Mouse (Mus musculus) frontal cortex, adult (tissue): ENCODE measurements around the gene Itga2.
A peak's percentile ranks its signal among the peaks of the same experiment; 100 is the strongest.

Source experiments
- ATAC-seq: cut with Nextera tagmentation; 2 replicates; pipeline ENCODE4 v1.9.2; 2017; ENCODE audit warnings: mild to moderate bottlenecking, moderate library complexity, mixed read lengths; ENCODE audit not compliant: low TSS enrichment

Itga2 gene

GRCm38 (mm10) chr13:114931775-114932294 lies at the start of gene Itga2:
Itga2 (minus strand) TSS chr13:114932100.
- ATAC-seq: peak; percentile 70

GRCm38 (mm10) chr13:114980831-114981419 lies 49.0 kb upstream of the Itga2 start:
- ATAC-seq: 0 out of 2 replicates have a peak, but pooled peaks have one; percentile 54

- no peak for ATAC-seq
These were observed 42.7 kb upstream of the Itga2 start for GRCm38 (mm10) chr13:114974484-114975042.

DNA sequence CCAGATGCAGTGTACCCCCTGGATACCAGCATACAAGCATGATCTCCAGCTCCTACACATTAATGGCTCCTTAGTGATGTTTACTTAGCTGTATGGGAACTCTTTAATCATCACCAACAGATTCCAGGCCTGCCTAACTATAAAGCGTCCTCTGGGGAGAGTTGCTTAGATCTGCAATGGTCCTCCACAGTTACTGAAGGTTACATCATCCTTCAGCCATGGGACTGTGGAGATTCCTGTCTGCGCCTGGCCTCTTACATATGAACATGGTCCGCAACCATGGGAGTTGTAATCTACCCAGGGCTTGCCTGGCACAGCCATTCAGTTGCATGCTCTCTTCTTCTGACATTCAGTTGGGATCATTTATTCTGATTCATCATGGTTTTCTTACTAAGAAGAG lies 40.0 kb upstream of the Itga2 start:
- ATAC-seq: no peak

DNA sequence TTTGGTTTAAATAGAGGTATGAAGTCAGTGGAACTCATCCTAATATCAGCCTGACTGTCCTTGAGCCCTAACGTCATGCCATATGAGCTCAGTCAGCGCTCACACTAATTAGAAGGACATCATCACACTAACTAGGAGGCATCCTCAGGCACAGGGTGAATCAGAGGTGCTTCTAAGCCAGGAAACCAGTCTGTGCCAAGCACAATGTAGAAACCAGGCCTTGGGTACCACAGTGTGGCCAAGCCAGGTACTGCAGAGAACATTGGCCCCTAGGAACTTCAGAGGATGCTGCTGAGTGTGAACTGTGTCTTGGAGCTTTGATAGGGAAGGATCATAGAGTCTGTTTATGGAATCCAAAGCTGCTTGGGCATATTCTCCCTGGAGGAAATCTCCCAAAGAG lies 32.3 kb upstream of the Itga2 start:
- peak; percentile 100 for ATAC-seq

- no peak for ATAC-seq
These were observed 22.6 kb upstream of the Itga2 start for GRCm38 (mm10) chr13:114954516-114954915.

GRCm38 (mm10) chr13:114933541-114933940 lies 1.6 kb upstream of the Itga2 start:
- ATAC-seq: peak; percentile 38; the same call in 1 of the 2 replicates

GRCm38 (mm10) chr13:114930996-114931649 lies 777 bp downstream of the Itga2 start:
- ATAC-seq: peak; percentile 79

- ATAC-seq: no peak
These were observed 7.1 kb downstream of the Itga2 start for GRCm38 (mm10) chr13:114924785-114925184.

DNA sequence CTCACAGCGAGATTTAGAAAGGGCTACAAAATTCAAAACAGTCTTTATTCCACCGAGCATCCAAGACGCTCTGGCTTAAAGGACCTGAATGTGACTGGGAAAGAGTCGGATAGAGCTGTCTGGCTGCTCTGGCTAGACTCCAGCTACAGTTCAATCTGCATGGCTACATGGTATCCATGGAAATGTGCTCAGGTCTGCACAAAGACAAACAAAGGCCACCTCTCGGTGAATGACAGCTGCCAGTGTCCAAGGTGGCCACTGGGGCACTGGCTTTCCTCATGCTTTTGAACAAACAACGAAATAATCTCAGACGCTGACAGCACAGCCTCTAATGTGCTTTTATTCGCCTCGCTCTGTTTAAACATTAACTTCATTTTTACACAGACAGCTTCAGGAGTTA lies 8.6 kb downstream of the Itga2 start:
- ATAC-seq: no peak

GRCm38 (mm10) chr13:114915767-114916166 lies 16.1 kb downstream of the Itga2 start:
- no peak for ATAC-seq

- no peak for ATAC-seq
These were observed 16.9 kb downstream of the Itga2 start for GRCm38 (mm10) chr13:114914963-114915362.

- ATAC-seq: no peak
These were observed 17.3 kb downstream of the Itga2 start for GRCm38 (mm10) chr13:114914559-114914958.

DNA sequence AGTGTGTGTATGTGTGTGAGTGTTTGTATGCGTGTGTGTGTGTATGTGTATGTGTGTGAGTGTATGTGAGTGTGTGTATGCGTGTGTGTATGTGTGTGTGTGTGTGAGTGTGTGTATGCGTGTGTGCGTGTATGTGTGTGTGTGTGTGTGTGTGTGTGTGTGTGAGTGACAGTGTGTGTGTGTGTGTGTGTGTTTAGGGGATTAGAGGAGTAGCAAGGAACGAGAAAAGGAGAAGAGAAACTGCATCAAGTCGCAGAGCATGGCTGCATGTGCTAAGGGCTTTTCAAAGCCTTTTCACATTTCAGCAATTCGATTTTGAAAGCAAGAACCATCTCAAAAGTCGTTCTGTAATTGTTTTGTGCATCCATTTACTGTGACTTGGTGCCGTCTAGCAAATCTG lies 21.3 kb downstream of the Itga2 start:
- no peak for ATAC-seq

DNA sequence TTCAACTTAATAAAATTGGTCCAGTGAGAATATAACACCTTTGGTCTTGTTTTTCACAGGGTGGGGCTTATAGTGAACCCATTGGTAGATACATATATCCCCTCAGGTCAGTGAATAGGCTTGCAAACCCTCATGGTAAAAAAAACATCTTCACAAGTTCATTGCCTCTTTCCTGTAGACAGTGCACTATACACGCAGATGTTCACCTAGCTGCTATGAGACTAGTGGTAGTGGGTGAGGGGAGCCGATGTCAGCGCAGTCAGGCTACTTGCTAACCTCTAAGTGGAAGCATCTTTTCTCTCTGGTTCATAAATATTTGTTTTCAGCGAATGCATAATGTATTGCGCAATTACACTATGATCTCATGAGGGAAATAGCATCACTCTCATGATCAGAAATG lies 22.4 kb downstream of the Itga2 start:
- ATAC-seq: no peak

- no peak for ATAC-seq
These were observed 24.0 kb downstream of the Itga2 start for GRCm38 (mm10) chr13:114907876-114908275.

GRCm38 (mm10) chr13:114896751-114897386 lies 35.0 kb downstream of the Itga2 start:
- no peak for ATAC-seq

DNA sequence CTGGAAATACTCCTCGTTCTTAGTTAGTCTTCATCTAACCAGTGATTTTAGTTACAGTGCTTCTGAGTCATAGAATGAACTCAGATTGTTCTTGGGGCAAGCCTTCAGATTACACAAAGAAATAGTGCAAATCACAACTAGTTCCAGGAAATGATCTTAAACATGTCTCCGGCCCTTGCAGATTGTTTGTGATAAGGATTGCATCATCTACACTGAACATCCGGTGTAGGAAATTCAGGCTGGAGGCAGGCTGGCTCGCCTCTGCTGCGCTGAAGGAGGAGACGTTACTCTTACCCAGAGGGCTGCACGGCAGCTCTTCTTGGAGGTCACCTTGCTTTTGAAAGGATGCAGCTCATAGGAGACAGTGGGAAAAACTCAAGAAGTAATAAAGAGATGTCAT lies 36.0 kb downstream of the Itga2 start:
- no peak for ATAC-seq

GRCm38 (mm10) chr13:114894718-114895117 lies 37.2 kb downstream of the Itga2 start:
- no peak for ATAC-seq

DNA sequence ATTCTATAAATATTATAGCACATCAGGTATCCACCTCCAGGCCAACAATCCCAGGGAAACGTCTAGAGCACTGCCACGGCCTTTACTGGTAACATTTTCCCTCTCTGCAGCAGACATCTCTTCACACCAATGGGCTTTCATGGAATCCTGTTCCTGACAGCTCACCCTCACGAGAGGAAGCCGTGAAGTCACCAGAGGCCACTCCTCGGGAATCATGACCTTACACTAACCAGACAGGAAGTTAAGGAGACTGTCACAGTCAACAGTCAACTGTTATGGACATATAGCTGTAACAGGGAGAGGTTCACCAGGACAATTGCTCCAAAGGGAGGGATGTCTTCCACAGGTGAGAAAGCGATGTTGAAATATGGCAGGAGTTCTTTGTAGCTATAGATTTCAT lies 40.2 kb downstream of the Itga2 start:
- ATAC-seq: no peak

- no peak for ATAC-seq
These were observed 44.2 kb downstream of the Itga2 start for GRCm38 (mm10) chr13:114887695-114888094.

DNA sequence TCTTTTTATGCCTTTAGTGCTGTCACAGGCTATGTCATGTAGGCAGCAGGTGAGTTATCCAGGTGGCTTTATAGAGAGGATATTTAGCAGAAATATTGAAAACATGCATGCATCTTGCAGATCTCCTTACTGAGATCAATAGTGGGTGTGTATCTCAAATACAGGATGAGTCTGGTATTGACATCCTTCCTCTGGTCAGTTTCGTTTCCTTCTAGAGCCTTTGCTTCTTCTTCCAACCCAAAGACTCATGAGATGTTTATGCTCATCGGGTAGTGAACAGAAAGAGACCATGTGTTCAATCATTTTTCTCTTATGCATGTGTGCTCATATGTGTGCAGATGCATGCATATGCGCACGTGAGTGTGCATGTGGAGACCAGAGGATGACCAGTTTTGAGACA lies 44.6 kb downstream of the Itga2 start:
- ATAC-seq: no peak

DNA sequence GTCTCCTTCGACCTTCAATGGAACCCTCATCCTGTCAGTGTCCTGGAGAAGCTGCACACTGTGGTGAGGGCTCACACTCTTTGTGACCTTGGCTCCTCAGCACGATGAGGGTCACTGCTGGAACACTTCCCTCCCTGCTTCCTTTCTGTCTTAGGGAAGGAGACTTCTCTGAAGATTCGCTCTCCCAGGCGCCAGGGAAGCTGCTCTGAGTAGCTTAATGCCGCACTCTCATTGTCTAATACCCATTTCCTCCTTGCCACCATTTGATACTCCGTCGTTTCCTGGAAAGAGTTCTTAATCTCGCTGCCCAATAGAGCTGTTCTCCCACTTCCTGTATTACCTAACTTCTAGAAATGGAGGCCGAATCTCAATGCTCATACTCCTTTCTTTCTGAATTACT lies 46.7 kb downstream of the Itga2 start:
- ATAC-seq: no peak
